In genomic region chr1:134163476-134163875, GRCm38 (mm10) we compare ENCODE assay signal across 31 mouse cellular contexts. TPM values are rescaled to one million over a fixed set of nuclear protein-coding genes. Genes with fewer than 3 reads are reported as not detected.
DNase-seq lines count a peak whose midpoint lies in the region; ATAC-seq and TF ChIP-seq lines count a peak whose summit lies in the region.
"Had no signal": no experiment of that assay in that cellular context is flagged by ENCODE, and none has a peak within 500 bp of the region (broad histone marks: within the 10 kb centered on the region; RNA-seq: fewer than 3 reads in every experiment).

No protein-coding gene starts in this region.

- no peak overlapping the region for H3K9ac ChIP-seq in kidney, embryonic 16.5 days (replicated peaks; ENCODE audit: low read length)
- no peak overlapping the region for H3K9ac ChIP-seq in intestine, embryonic 15.5 days
- no peak overlapping the region for H3K9ac ChIP-seq in intestine, postnatal 0 days (ENCODE audit: low read depth, low read length)
- H3K9ac ChIP-seq in liver, embryonic 14.5 days (replicated peaks), result no peak overlapping the region
- H3K9ac ChIP-seq: embryonic facial prominence, embryonic 13.5 days; forebrain, embryonic 15.5 days; heart, embryonic 12.5 days; hindbrain, embryonic 14.5 days; limb, embryonic 15.5 days; midbrain, embryonic 15.5 days; neural tube, embryonic 15.5 days had no signal

- peak; percentile 8 to 31 for DNase-seq in kidney, adult 8-10 months
- peak in 2 of 3 experiments; percentile 12 to 14 for DNase-seq in liver, embryonic 14.5 days (ENCODE audit: low read depth in 3 of 3, low spot score in 3 of 3)
- DNase-seq in ovary, adult 18-20 months (ENCODE audit: low spot score), result no peak
- no peak for DNase-seq in gastrocnemius, adult 2 months
- DNase-seq in thymus, postnatal 14 days, result no peak
- DNase-seq: adrenal gland, adult 2 months; adrenal gland, postnatal 36 days; cerebellum, adult 18-20 months; cerebellum, postnatal 10 days; heart, adult 2 months; layer of hippocampus, adult 9-11 months; lung, postnatal 4 days; right cerebral cortex, postnatal 25 days; thymus, postnatal 36 days had no signal

- no peaks in the 10 kb centered on the region for H3K27me3 ChIP-seq in kidney, embryonic 16.5 days (ENCODE audit: insufficient read depth, low read length)
- no peaks in the 10 kb centered on the region for H3K27me3 ChIP-seq in intestine, embryonic 15.5 days (replicated peaks)
- H3K27me3 ChIP-seq in intestine, postnatal 0 days (replicated peaks; ENCODE audit: control insufficient read depth, insufficient read depth, low read length), result no peaks in the 10 kb centered on the region
- no peaks in the 10 kb centered on the region for H3K27me3 ChIP-seq in liver, embryonic 14.5 days (ENCODE audit: control insufficient read depth, insufficient read depth, low read length)
- H3K27me3 ChIP-seq: embryonic facial prominence, embryonic 13.5 days; forebrain, embryonic 15.5 days; limb, embryonic 15.5 days; midbrain, embryonic 15.5 days; neural tube, embryonic 15.5 days had no signal

- no peak overlapping the region for H3K27ac ChIP-seq in kidney, embryonic 16.5 days (ENCODE audit: low read length)
- no peak overlapping the region for H3K27ac ChIP-seq in intestine, embryonic 15.5 days
- no peak overlapping the region for H3K27ac ChIP-seq in intestine, postnatal 0 days (ENCODE audit: low read depth, low read length)
- no peak overlapping the region for H3K27ac ChIP-seq in liver, embryonic 14.5 days
- no peak overlapping the region for H3K27ac ChIP-seq in gastrocnemius, adult 2 months
- H3K27ac ChIP-seq: embryonic facial prominence, embryonic 13.5 days; forebrain, embryonic 10.5 days; forebrain, embryonic 15.5 days; heart, adult 2 months; hindbrain, embryonic 14.5 days; limb, embryonic 10.5 days; limb, embryonic 15.5 days; midbrain, embryonic 15.5 days; neural tube, embryonic 15.5 days had no signal

- H3K4me2 ChIP-seq in kidney, embryonic 16.5 days (replicated peaks; ENCODE audit: low read depth, low read length), result no peak overlapping the region
- no peak overlapping the region for H3K4me2 ChIP-seq in intestine, embryonic 15.5 days (replicated peaks)
- no peak overlapping the region for H3K4me2 ChIP-seq in intestine, postnatal 0 days (replicated peaks; ENCODE audit: low read depth)
- no peak overlapping the region for H3K4me2 ChIP-seq in liver, embryonic 14.5 days (ENCODE audit: low read depth)
- H3K4me2 ChIP-seq: embryonic facial prominence, embryonic 13.5 days; forebrain, embryonic 15.5 days; heart, embryonic 12.5 days; hindbrain, embryonic 14.5 days; limb, embryonic 15.5 days; midbrain, embryonic 15.5 days; neural tube, embryonic 15.5 days had no signal

- H3K4me1 ChIP-seq in kidney, embryonic 16.5 days (ENCODE audit: insufficient read depth, low read length), result no peaks in the 10 kb centered on the region
- no peaks in the 10 kb centered on the region for H3K4me1 ChIP-seq in intestine, embryonic 15.5 days (replicated peaks)
- no peaks in the 10 kb centered on the region for H3K4me1 ChIP-seq in intestine, postnatal 0 days (replicated peaks; ENCODE audit: control insufficient read depth, insufficient read depth, low read length)
- peaks cover 0 to 8% of the 10 kb centered on the region in 2 experiments; a peak in 2 of 4 replicates for H3K4me1 ChIP-seq in liver, embryonic 14.5 days (replicated peaks; ENCODE audit: control insufficient read depth in 2 of 2, insufficient read depth in 2 of 2, low read length in 1 of 2)
- H3K4me1 ChIP-seq: embryonic facial prominence, embryonic 13.5 days; forebrain, embryonic 15.5 days; limb, embryonic 10.5 days; midbrain, embryonic 15.5 days; neural tube, embryonic 15.5 days had no signal

- no peak for ATAC-seq in kidney, embryonic 16.5 days (ENCODE audit: low FRiP score, low TSS enrichment)
- ATAC-seq in intestine, embryonic 15.5 days, result 0 out of 2 replicates have a peak, but pooled peaks have one; percentile 41
- ATAC-seq in intestine, postnatal 0 days, result 0 out of 2 replicates have a peak, but pooled peaks have one; percentile 43
- ATAC-seq in liver, embryonic 14.5 days (ENCODE audit: insufficient read depth), result peak; percentile 55; the same call in 1 of the 2 replicates
- ATAC-seq: forebrain, embryonic 15.5 days; midbrain, embryonic 15.5 days had no signal

- no peaks in the 10 kb centered on the region for H3K9me3 ChIP-seq in kidney, embryonic 16.5 days (ENCODE audit: low read length)
- no peaks in the 10 kb centered on the region for H3K9me3 ChIP-seq in intestine, embryonic 15.5 days
- H3K9me3 ChIP-seq in intestine, postnatal 0 days (ENCODE audit: control insufficient read depth), result no peaks in the 10 kb centered on the region
- no peaks in the 10 kb centered on the region for H3K9me3 ChIP-seq in liver, embryonic 14.5 days (ENCODE audit: control insufficient read depth, low read length)
- H3K9me3 ChIP-seq: embryonic facial prominence, embryonic 13.5 days; forebrain, embryonic 10.5 days; forebrain, embryonic 15.5 days; heart, embryonic 12.5 days; limb, embryonic 10.5 days; limb, embryonic 15.5 days; midbrain, embryonic 15.5 days; neural tube, embryonic 15.5 days had no signal

- no peak overlapping the region for H3K4me3 ChIP-seq in kidney, embryonic 16.5 days (ENCODE audit: low read length)
- H3K4me3 ChIP-seq in intestine, embryonic 15.5 days (replicated peaks), result no peak overlapping the region
- no peak overlapping the region for H3K4me3 ChIP-seq in intestine, postnatal 0 days (ENCODE audit: low read depth, low read length)
- H3K4me3 ChIP-seq in liver, embryonic 14.5 days (ENCODE audit: insufficient read depth in 1 of 2, low read depth in 2 of 2, low read length in 2 of 2), result no peak overlapping the region
- no peak overlapping the region for H3K4me3 ChIP-seq in gastrocnemius, adult 2 months
- H3K4me3 ChIP-seq: embryonic facial prominence, embryonic 13.5 days; forebrain, embryonic 10.5 days; forebrain, embryonic 15.5 days; heart, adult 2 months; heart, embryonic 12.5 days; limb, embryonic 10.5 days; limb, embryonic 15.5 days; midbrain, embryonic 15.5 days; neural tube, embryonic 15.5 days had no signal

- TF ChIP-seq CTCF in intestine, postnatal 0 days (IDR thresholded peaks at IDR 0.05; ENCODE audit: low read depth), result no peak
- no peak for TF ChIP-seq CTCF in liver, embryonic 14.5 days (IDR thresholded peaks at IDR 0.05; ENCODE audit: low read depth)
- TF ChIP-seq CTCF in gastrocnemius, adult 2 months (IDR thresholded peaks at IDR 0.05), result no peak

- 83% methylated on average over 7 of the region's 7 CpGs for WGBS in kidney, embryonic 16.5 days
- WGBS in intestine, embryonic 15.5 days, result 77% methylated on average over 7 of the region's 7 CpGs
- 49% methylated on average over 7 of the region's 7 CpGs for WGBS in intestine, postnatal 0 days
- 68% methylated on average over 7 of the region's 7 CpGs for WGBS in liver, embryonic 14.5 days (ENCODE audit: insufficient replicate concordance)

- no peak for TF ChIP-seq EP300 in liver, embryonic 14.5 days (IDR thresholded peaks at IDR 0.05; ENCODE audit: low read depth)

- H3K36me3 ChIP-seq in kidney, embryonic 16.5 days (ENCODE audit: insufficient read depth, low read length), result no peaks in the 10 kb centered on the region
- H3K36me3 ChIP-seq in intestine, embryonic 15.5 days, result no peaks in the 10 kb centered on the region
- no peaks in the 10 kb centered on the region for H3K36me3 ChIP-seq in intestine, postnatal 0 days (ENCODE audit: control insufficient read depth, insufficient read depth)
- no peaks in the 10 kb centered on the region for H3K36me3 ChIP-seq in liver, embryonic 14.5 days (replicated peaks; ENCODE audit: control insufficient read depth, insufficient read depth, low read depth)
- H3K36me3 ChIP-seq: embryonic facial prominence, embryonic 13.5 days; forebrain, embryonic 10.5 days; forebrain, embryonic 15.5 days; heart, embryonic 12.5 days; limb, embryonic 10.5 days; limb, embryonic 15.5 days; midbrain, embryonic 15.5 days; neural tube, embryonic 15.5 days had no signal

- intact Hi-C loops in gastrocnemius, adult 2 months (cut with DNase I), result no loop called here

RNA-seq across cellular contexts. Expression of gene Chil1, which starts 18.5 kb away (rescaled TPM):
- polyA plus RNA-seq in kidney, embryonic 16.5 days (2015; fragmentation: Nextera tagmentation; extraction: Ambion mirVana), result 0.85 and 1.4 TPM in 2 replicates
- 0.44 and 0.58 TPM in 2 replicates for polyA plus RNA-seq in intestine, embryonic 15.5 days (2015; fragmentation: Nextera tagmentation; extraction: Ambion mirVana)
- 0.50 and 0.99 TPM in 2 replicates for polyA plus RNA-seq in intestine, postnatal 0 days (2015; fragmentation: Nextera tagmentation; extraction: Ambion mirVana)
- polyA plus RNA-seq in liver, embryonic 14.5 days (2012; rRNA removed), result 1.3 TPM in 2 replicates
- polyA plus RNA-seq in liver, embryonic 14.5 days (2014; fragmentation: Nextera tagmentation; extraction: Ambion mirVana), result 2.7 and 3.7 TPM in 2 replicates
- total RNA-seq in gastrocnemius, adult 2 months (2021), result 1 to 10 TPM; 1.8 to 6.9 TPM
- polyA plus RNA-seq: forebrain, embryonic 10.5 days had no signal

RNA-seq across cellular contexts. Expression of gene Mybph, which starts 29.8 kb away (rescaled TPM):
- polyA plus RNA-seq in kidney, embryonic 16.5 days (2015; fragmentation: Nextera tagmentation; extraction: Ambion mirVana), result 1.6 and 1.7 TPM in 2 replicates
- polyA plus RNA-seq in intestine, embryonic 15.5 days (2015; fragmentation: Nextera tagmentation; extraction: Ambion mirVana), result 0.15 and 0.52 TPM in 2 replicates
- 0.13 TPM in 1 of 2 replicates, not detected in the other for polyA plus RNA-seq in intestine, postnatal 0 days (2015; fragmentation: Nextera tagmentation; extraction: Ambion mirVana)
- polyA plus RNA-seq in liver, embryonic 14.5 days (2012; rRNA removed), result 0.02 and 0.03 TPM in 2 replicates
- polyA plus RNA-seq in liver, embryonic 14.5 days (2014; fragmentation: Nextera tagmentation; extraction: Ambion mirVana), result not detected in 2 replicates
- 100 to 1,000 TPM; 192 to 318 TPM for total RNA-seq in gastrocnemius, adult 2 months (2021)
- total RNA-seq: common myeloid progenitor, adult 5-6 weeks; heart, adult 2 months; hematopoietic stem cell, adult 5-6 weeks; left cerebral cortex, postnatal 10 days; megakaryocyte-erythroid progenitor cell, adult 5-6 weeks had no signal
- polyA plus RNA-seq: forebrain, embryonic 15.5 days had no signal

RNA-seq across cellular contexts. Expression of gene Chit1, which starts 52.4 kb away (rescaled TPM):
- 0.17 and 0.21 TPM in 2 replicates for polyA plus RNA-seq in kidney, embryonic 16.5 days (2015; fragmentation: Nextera tagmentation; extraction: Ambion mirVana)
- polyA plus RNA-seq in intestine, embryonic 15.5 days (2015; fragmentation: Nextera tagmentation; extraction: Ambion mirVana), result not detected in 2 replicates
- polyA plus RNA-seq in intestine, postnatal 0 days (2015; fragmentation: Nextera tagmentation; extraction: Ambion mirVana), result 0.25 TPM in 1 of 2 replicates, not detected in the other
- 0.08 and 0.09 TPM in 2 replicates for polyA plus RNA-seq in liver, embryonic 14.5 days (2012; rRNA removed)
- not detected in 2 replicates for polyA plus RNA-seq in liver, embryonic 14.5 days (2014; fragmentation: Nextera tagmentation; extraction: Ambion mirVana)
- total RNA-seq in gastrocnemius, adult 2 months (2021), result not detected
- total RNA-seq: adrenal gland, adult 2 months; adrenal gland, postnatal 36 days; gastrocnemius, adult 8-10 months; heart, adult 2 months; hematopoietic stem cell, adult 5-6 weeks; megakaryocyte-erythroid progenitor cell, adult 5-6 weeks had no signal
- polyA plus RNA-seq: embryonic facial prominence, embryonic 13.5 days; forebrain, embryonic 10.5 days; limb, embryonic 10.5 days had no signal

Comparison
In these comparisons a context has a peak if more than half of its experiments do, and no peak if none do; other contexts are left out.
1. DNase-seq: peak in kidney, adult 8-10 months (2 of 2) and liver, embryonic 14.5 days (2 of 3); none in ovary, adult 18-20 months (single experiment), gastrocnemius, adult 2 months (single experiment) and thymus, postnatal 14 days (single experiment).